Mouse (Mus musculus) spleen, adult 2 months (tissue): ENCODE results near the gene Pias1. TPM values are rescaled to one million over a fixed set of nuclear protein-coding genes. Genes with fewer than 3 reads are reported as not detected.

Source experiments
- DNase-seq, 2 experiments: peaks; one replicate each; pipeline versions ENCODE4 v3.0.0 to v3.0.0-alpha.2; 2012 to 2021; ENCODE audit warnings: low spot score in 2 of 2, low read depth in 1 of 2
- H3K27ac ChIP-seq: fragments of 200-500 bp; 2 replicates; pipeline ENCODE4 v1.5.1; 2012; ENCODE audit warnings: low read length, inconsistent platforms; ENCODE audit not compliant: insufficient read depth
- H3K27me3 ChIP-seq: fragments of 200-500 bp; 2 replicates; pipeline ENCODE4 v1.6.1; 2012; ENCODE audit warnings: mild to moderate bottlenecking, moderate library complexity, low read length, inconsistent platforms; ENCODE audit not compliant: control insufficient read depth, insufficient read depth
- H3K36me3 ChIP-seq: fragments of 200-500 bp; 2 replicates; pipeline ENCODE4 v1.6.1; 2012; ENCODE audit warnings: mild to moderate bottlenecking, low read length, inconsistent platforms; ENCODE audit not compliant: control insufficient read depth, insufficient read depth
- H3K4me1 ChIP-seq: fragments of 200-500 bp; 2 replicates; pipeline ENCODE4 v1.6.1; 2011; ENCODE audit warnings: inconsistent platforms; ENCODE audit not compliant: control insufficient read depth, insufficient read depth, insufficient read length
- H3K4me3 ChIP-seq: fragments of 200-500 bp; 2 replicates; pipeline ENCODE4 v1.5.1; 2011; ENCODE audit warnings: mild to moderate bottlenecking, inconsistent platforms; ENCODE audit not compliant: insufficient read depth, insufficient read length; ENCODE audit errors: extremely low read depth
- CTCF ChIP-seq: fragments of 200-500 bp; IDR thresholded peaks from 2 replicates; pipeline ENCODE4 v1.5.1; 2011; ENCODE audit warnings: mild to moderate bottlenecking, inconsistent platforms; ENCODE audit not compliant: insufficient read depth, insufficient read length, insufficient replicate concordance; ENCODE audit errors: extremely low read depth
- POLR2A ChIP-seq: fragments of 200-500 bp; IDR thresholded peaks from 2 replicates; pipeline ENCODE4 v1.6.1; 2011; ENCODE audit warnings: low read depth, low read length, inconsistent platforms
- WGBS: fragments of 180-500 bp; shearing (Covaris S2); methylation state at CpG from one replicate; pipeline ENCODE4 v1.1.7; 2018; 5-methylcytosine and 5-hydroxymethylcytosine counted together
- polyA plus RNA-seq: library from polyadenylated mRNA; depleted of rRNA; stranded (reverse); fragments of >200 nt; gene quantifications from 2 replicates; pipeline ENCODE4 v1.2.3, GENCODE M21; 2012

The Pias1 gene
- polyA plus RNA-seq, 1 experiment: 23.3 TPM

- H3K4me3 ChIP-seq: no peak overlapping the region
- no peak for DNase-seq
- H3K4me1 ChIP-seq: no peaks in the 10 kb centered on the region; the same call in 1 of the 2 replicates
- no peak overlapping the region for H3K27ac ChIP-seq
- TF ChIP-seq CTCF (no peak), POLR2A (no peak)
- peaks cover 24% of the 10 kb centered on the region for H3K36me3 ChIP-seq
- no peaks in the 10 kb centered on the region for H3K27me3 ChIP-seq
- WGBS: 100% methylated on average over 1 of the region's 1 CpGs
These were observed 70.7 kb downstream of the Pias1 start for GRCm38 (mm10) chr9:62917059-62917458.

- Histone ChIP-seq H3K4me3 (no peak overlapping the region), H3K4me1 (no peaks in the 10 kb centered on the region), H3K36me3 (peaks cover 27% of the 10 kb centered on the region), H3K27me3 (no peaks in the 10 kb centered on the region), H3K27ac (no peak overlapping the region)
- WGBS: 62% methylated on average over 5 of the region's 5 CpGs
- no peak for DNase-seq
- TF ChIP-seq POLR2A (no peak), CTCF (no peak)
These were observed 74.2 kb downstream of the Pias1 start for GRCm38 (mm10) chr9:62913390-62914069.

- no peak for TF ChIP-seq CTCF
- no peak for DNase-seq
- H3K4me1 ChIP-seq: no peaks in the 10 kb centered on the region
- WGBS: 93% methylated on average over 8 of the region's 8 CpGs
- H3K27me3 ChIP-seq: no peaks in the 10 kb centered on the region
- no peak overlapping the region for H3K27ac ChIP-seq
- H3K36me3 ChIP-seq: peaks cover 20% of the 10 kb centered on the region
- H3K4me3 ChIP-seq: no peak overlapping the region
These were observed 82.7 kb downstream of the Pias1 start for GRCm38 (mm10) chr9:62905039-62905438.

- Histone ChIP-seq H3K4me1 (no peaks in the 10 kb centered on the region), H3K36me3 (peaks cover 20% of the 10 kb centered on the region), H3K4me3 (no peak overlapping the region), H3K27me3 (no peaks in the 10 kb centered on the region), H3K27ac (no peak overlapping the region)
- no peak for TF ChIP-seq POLR2A
- TF ChIP-seq CTCF: no peak
- WGBS: 82% methylated on average over 2 of the region's 2 CpGs
- no peak for DNase-seq
These were observed 83.9 kb downstream of the Pias1 start for GRCm38 (mm10) chr9:62903841-62904240.

GRCm38 (mm10) chr9:62901736-62902135 lies 86.0 kb downstream of the Pias1 start:
- Histone ChIP-seq H3K27me3 (no peaks in the 10 kb centered on the region), H3K36me3 (peaks cover 19% of the 10 kb centered on the region), H3K4me1 (no peaks in the 10 kb centered on the region), H3K27ac (no peak overlapping the region), H3K4me3 (no peak overlapping the region)
- DNase-seq: no peak
- WGBS: 95% methylated on average over 2 of the region's 2 CpGs
- TF ChIP-seq CTCF: no peak
- TF ChIP-seq POLR2A: no peak

- 43% methylated on average over 1 of the region's 1 CpGs for WGBS
- Histone ChIP-seq H3K27ac (0 out of 2 replicates have a peak overlapping the region, but pooled peaks have one; percentile 8), H3K36me3 (peaks cover 21% of the 10 kb centered on the region), H3K27me3 (no peaks in the 10 kb centered on the region), H3K4me3 (no peak overlapping the region), H3K4me1 (no peaks in the 10 kb centered on the region)
- TF ChIP-seq CTCF (no peak), POLR2A (no peak)
- DNase-seq: no peak
These were observed 93.2 kb downstream of the Pias1 start for GRCm38 (mm10) chr9:62894486-62894885.

GRCm38 (mm10) chr9:62881871-62882270 lies 105.9 kb downstream of the Pias1 start:
- Histone ChIP-seq H3K4me1 (no peaks in the 10 kb centered on the region), H3K27ac (no peak overlapping the region), H3K36me3 (peaks cover 35% of the 10 kb centered on the region), H3K27me3 (no peaks in the 10 kb centered on the region), H3K4me3 (no peak overlapping the region)
- TF ChIP-seq CTCF: no peak
- TF ChIP-seq POLR2A: no peak
- no peak for DNase-seq
- WGBS: 94% methylated on average over 12 of the region's 12 CpGs
